Mouse (Mus musculus) limb, embryonic 11.5 days (tissue): ENCODE results near the gene Olfr1053. TPM values are rescaled to one million over a fixed set of nuclear protein-coding genes. Genes with fewer than 3 reads are reported as not detected.

Experiments used
- polyA plus RNA-seq: library from polyadenylated mRNA; unstranded; fragments of >200 nt; fragmentation: Nextera tagmentation; extraction: Ambion mirVana; gene quantifications from 2 replicates; pipeline ENCODE4 v1.2.1, GENCODE M21; 2014

Gene Olfr1053
- polyA plus RNA-seq, 1 experiment from 2014 or later, result not detected

Other genes with a start within 250 kb of the Olfr1053 start
- gene Olfr1036, start 241.3 kb downstream of the Olfr1053 start, polyA plus RNA-seq, result not detected in 2 replicates
- gene Olfr1037, start 227.9 kb downstream of the Olfr1053 start, polyA plus RNA-seq, result not detected in 2 replicates
- not detected in 2 replicates for gene Olfr1039, start 179.4 kb downstream of the Olfr1053 start, polyA plus RNA-seq
- not detected in 2 replicates for gene Olfr1040, start 168.6 kb downstream of the Olfr1053 start, polyA plus RNA-seq
- gene Olfr1042, start 153.4 kb downstream of the Olfr1053 start, polyA plus RNA-seq, result not detected in 2 replicates
- not detected in 2 replicates for gene Olfr1043, start 147.8 kb downstream of the Olfr1053 start, polyA plus RNA-seq
- not detected in 2 replicates for gene Olfr1044, start 137.5 kb downstream of the Olfr1053 start, polyA plus RNA-seq
- gene Olfr52, start 129.6 kb downstream of the Olfr1053 start, polyA plus RNA-seq, result not detected in 2 replicates
- gene Olfr1045, start 112.3 kb downstream of the Olfr1053 start, polyA plus RNA-seq, result not detected in 2 replicates
- not detected in 2 replicates for gene Olfr1046, start 96.0 kb downstream of the Olfr1053 start, polyA plus RNA-seq
- gene Olfr1047, start 83.9 kb downstream of the Olfr1053 start, polyA plus RNA-seq, result not detected in 2 replicates
- not detected in 2 replicates for gene Olfr1048, start 75.0 kb downstream of the Olfr1053 start, polyA plus RNA-seq
- not detected in 2 replicates for gene Olfr1049, start 57.0 kb downstream of the Olfr1053 start, polyA plus RNA-seq
- gene Olfr1051, start 36.2 kb downstream of the Olfr1053 start, polyA plus RNA-seq, result not detected in 2 replicates
- not detected in 2 replicates for gene Olfr1052, start 22.8 kb downstream of the Olfr1053 start, polyA plus RNA-seq
- gene Olfr1054, start 20.1 kb upstream of the Olfr1053 start, polyA plus RNA-seq, result not detected in 2 replicates
- not detected in 2 replicates for gene Olfr1055, start 35.0 kb upstream of the Olfr1053 start, polyA plus RNA-seq
- not detected in 2 replicates for gene Olfr1056, start 47.2 kb upstream of the Olfr1053 start, polyA plus RNA-seq
- gene Olfr1057, start 63.1 kb upstream of the Olfr1053 start, polyA plus RNA-seq, result not detected in 2 replicates
- not detected in 2 replicates for gene Olfr1058, start 73.3 kb upstream of the Olfr1053 start, polyA plus RNA-seq
- not detected in 2 replicates for gene Olfr1061, start 98.8 kb upstream of the Olfr1053 start, polyA plus RNA-seq
- not detected in 2 replicates for gene Olfr1062, start 111.5 kb upstream of the Olfr1053 start, polyA plus RNA-seq
- gene Olfr1065, start 135.3 kb upstream of the Olfr1053 start, polyA plus RNA-seq, result not detected in 2 replicates
- gene Olfr1066, start 141.0 kb upstream of the Olfr1053 start, polyA plus RNA-seq, result not detected in 2 replicates
- not detected in 2 replicates for gene Olfr228, start 172.1 kb upstream of the Olfr1053 start, polyA plus RNA-seq
- gene Olfr1076, start 193.2 kb upstream of the Olfr1053 start, polyA plus RNA-seq, result not detected in 2 replicates
- not detected in 2 replicates for gene Olfr1079, start 227.2 kb upstream of the Olfr1053 start, polyA plus RNA-seq
- gene Olfr1080, start 243.0 kb upstream of the Olfr1053 start, polyA plus RNA-seq, result not detected in 2 replicates